Mouse (Mus musculus) lung, embryonic 14.5 days (tissue): ENCODE data around the gene P3h2. TPM values are rescaled to one million over a fixed set of nuclear protein-coding genes. Genes with fewer than 3 reads are reported as not detected.

Experiments used
- ATAC-seq: fragments of 200-750 bp; cut with Nextera tagmentation; 2 replicates; pipeline ENCODE4 v1.8.0; 2017; ENCODE audit warnings: mild to moderate bottlenecking, moderate TSS enrichment, moderate library complexity; ENCODE audit not compliant: insufficient read depth
- DNase-seq: peaks from one replicate; pipeline ENCODE4 v3.0.0-alpha.2; 2015
- H3K27ac ChIP-seq: fragments of 300-500 bp; sonication (generic); 2 replicates; pipeline ENCODE4 v1.5.1; 2014; ENCODE audit warnings: low read depth, mild to moderate bottlenecking, moderate library complexity
- H3K27me3 ChIP-seq: fragments of 300-500 bp; sonication (generic); 2 replicates; pipeline ENCODE4 v1.6.1; 2014; ENCODE audit warnings: low read length, control low read depth; ENCODE audit not compliant: insufficient read depth
- H3K36me3 ChIP-seq: fragments of 300-500 bp; sonication (generic); 2 replicates; pipeline ENCODE4 v1.6.1; 2014; ENCODE audit warnings: control low read depth; ENCODE audit not compliant: insufficient read depth
- H3K4me1 ChIP-seq: fragments of 300-500 bp; sonication (generic); 2 replicates; pipeline ENCODE4 v1.6.1; 2014; ENCODE audit warnings: antibody characterized with exemption, control low read depth; ENCODE audit not compliant: insufficient read depth
- H3K4me2 ChIP-seq: fragments of 300-500 bp; sonication (generic); 2 replicates; pipeline ENCODE4 v1.6.1; 2014; ENCODE audit warnings: mild to moderate bottlenecking
- H3K4me3 ChIP-seq: fragments of 300-500 bp; sonication (generic); 2 replicates; pipeline ENCODE4 v1.5.1; 2014; ENCODE audit warnings: low read depth, low read length
- H3K9ac ChIP-seq: fragments of 300-500 bp; sonication (generic); 2 replicates; pipeline ENCODE4 v1.6.1; 2014
- H3K9me3 ChIP-seq: fragments of 300-500 bp; sonication (generic); 2 replicates; pipeline ENCODE4 v1.6.1; 2016; ENCODE audit warnings: low read depth, low read length, control low read depth
- CTCF ChIP-seq: IDR thresholded peaks from 2 replicates; pipeline ENCODE4 v1.5.1; 2016; ENCODE audit warnings: antibody characterized with exemption, low read depth
- WGBS: fragments of 180-500 bp; shearing (Covaris S2); extraction: QIAGEN DNeasy Blood & Tissue Kit; methylation state at CpG from one replicate; pipeline ENCODE4 v1.1.7; 2014; 5-methylcytosine and 5-hydroxymethylcytosine counted together
- polyA plus RNA-seq: library from polyadenylated mRNA; unstranded; fragments of >200 nt; fragmentation: Nextera tagmentation; extraction: Ambion mirVana; gene quantifications from 2 replicates; pipeline ENCODE4 v1.2.1, GENCODE M21; 2014

P3h2 gene
- polyA plus RNA-seq, 1 experiment from 2014 or later, result 9.1 TPM

DNA sequence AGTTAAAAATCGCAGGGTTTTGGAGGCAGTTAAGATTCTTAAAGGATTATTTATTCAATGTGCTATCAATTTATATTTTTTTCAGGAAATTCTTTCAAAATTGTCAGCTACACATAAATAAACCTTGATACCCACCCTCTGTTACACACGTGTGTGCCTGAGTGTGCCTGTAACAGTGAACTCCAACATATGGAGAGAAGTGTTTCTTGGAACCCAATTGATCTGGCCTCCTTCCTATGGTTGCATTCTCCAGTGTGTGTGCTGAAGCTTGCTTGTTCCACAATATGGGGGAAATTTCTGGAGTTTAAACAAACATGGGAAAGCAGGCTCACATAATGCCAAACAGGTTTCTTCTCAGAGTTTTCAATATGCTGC is 63.7 kb downstream of the P3h2 start:
- no peak for TF ChIP-seq CTCF
- Histone ChIP-seq H3K36me3 (no peaks in the 10 kb centered on the region), H3K4me3 (no peak overlapping the region), H3K9me3 (no peaks in the 10 kb centered on the region), H3K4me2 (peak overlapping the region; percentile 38; the same call in 1 of the 2 replicates), H3K27ac (peak overlapping the region; percentile 73), H3K4me1 (peaks cover 16% of the 10 kb centered on the region), H3K9ac (no peak overlapping the region), H3K27me3 (no peaks in the 10 kb centered on the region)
- WGBS, result 21% methylated on average over 2 of the region's 2 CpGs
- ATAC-seq, result peak; percentile 75
- DNase-seq, result no peak

DNA sequence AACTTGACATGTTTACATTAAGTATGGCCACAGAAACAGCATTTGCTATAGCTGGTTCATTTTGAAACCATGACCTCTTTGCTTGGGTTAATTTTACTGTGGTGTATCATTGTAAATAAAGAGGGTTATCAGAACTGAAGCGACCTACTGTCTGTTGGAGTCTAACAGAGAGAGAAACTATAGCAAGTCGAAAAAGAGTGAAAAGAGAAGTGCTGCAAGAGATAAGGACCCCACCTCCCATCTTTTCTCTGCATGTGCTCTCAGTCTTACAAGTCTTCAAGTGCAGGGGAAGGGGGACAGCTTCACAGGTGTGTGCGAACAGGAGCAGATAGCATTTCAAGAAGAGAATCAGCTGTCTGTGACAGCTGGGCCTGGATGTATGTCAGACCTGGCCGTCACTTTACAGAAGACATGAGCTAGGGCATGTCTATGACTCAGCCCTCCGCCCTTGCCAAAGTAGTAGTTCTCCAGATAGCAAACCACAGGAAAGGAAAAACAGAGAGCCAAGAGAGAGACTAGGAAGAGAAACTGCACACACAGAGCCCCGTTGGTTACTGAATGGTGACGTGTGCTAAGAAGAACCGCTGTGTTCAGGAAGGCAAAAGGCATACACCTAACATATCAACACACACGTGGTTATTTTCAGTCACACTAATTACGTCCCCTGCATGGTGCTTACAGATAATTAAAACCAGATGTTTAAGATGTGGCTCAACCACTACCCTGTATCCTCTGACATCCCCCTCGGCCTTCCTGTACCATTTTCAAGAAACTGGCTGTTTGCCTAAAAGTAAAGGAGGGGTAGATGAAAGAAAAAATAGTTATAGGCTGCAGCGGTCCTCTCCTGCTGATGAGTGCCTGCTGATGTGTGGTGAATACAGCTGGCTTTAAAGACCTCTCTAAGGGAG is 64.3 kb downstream of the P3h2 start:
- TF ChIP-seq CTCF, result no peak
- Histone ChIP-seq H3K27me3 (no peaks in the 10 kb centered on the region), H3K9me3 (no peaks in the 10 kb centered on the region), H3K36me3 (no peaks in the 10 kb centered on the region), H3K27ac (peak overlapping the region; percentile 73), H3K9ac (no peak overlapping the region), H3K4me3 (no peak overlapping the region), H3K4me1 (peaks cover 16% of the 10 kb centered on the region), H3K4me2 (peak overlapping the region; percentile 38)
- peak; percentile 92 for ATAC-seq
- DNase-seq, result peak; percentile 82
- WGBS, result 23% methylated on average over 12 of the region's 12 CpGs

DNA sequence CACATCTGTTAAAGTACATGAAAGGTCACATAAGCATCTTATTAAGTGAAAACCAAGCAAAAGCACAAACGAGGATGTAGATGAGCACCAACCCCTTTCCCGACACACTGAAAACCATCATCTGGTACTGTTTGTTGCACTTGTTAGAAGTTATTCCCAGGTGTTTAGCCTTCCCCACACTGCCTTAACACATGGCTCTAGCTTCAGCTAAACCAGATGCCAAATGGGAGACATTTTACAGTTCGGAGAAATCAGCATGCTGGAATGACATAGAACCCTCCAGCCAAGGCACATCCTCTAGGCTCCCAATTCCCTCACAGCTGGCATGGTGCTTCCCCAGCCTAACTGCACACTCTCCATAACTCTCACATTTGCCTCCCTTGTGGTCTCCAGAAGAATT is 66.3 kb downstream of the P3h2 start:
- ATAC-seq (no peak), DNase-seq (no peak)
- Histone ChIP-seq H3K27ac (no peak overlapping the region), H3K36me3 (no peaks in the 10 kb centered on the region), H3K9ac (no peak overlapping the region), H3K4me2 (no peak overlapping the region), H3K4me3 (no peak overlapping the region), H3K27me3 (no peaks in the 10 kb centered on the region), H3K4me1 (peaks cover 16% of the 10 kb centered on the region), H3K9me3 (no peaks in the 10 kb centered on the region)
- WGBS, result 59% methylated on average over 3 of the region's 3 CpGs
- TF ChIP-seq CTCF, result no peak

DNA sequence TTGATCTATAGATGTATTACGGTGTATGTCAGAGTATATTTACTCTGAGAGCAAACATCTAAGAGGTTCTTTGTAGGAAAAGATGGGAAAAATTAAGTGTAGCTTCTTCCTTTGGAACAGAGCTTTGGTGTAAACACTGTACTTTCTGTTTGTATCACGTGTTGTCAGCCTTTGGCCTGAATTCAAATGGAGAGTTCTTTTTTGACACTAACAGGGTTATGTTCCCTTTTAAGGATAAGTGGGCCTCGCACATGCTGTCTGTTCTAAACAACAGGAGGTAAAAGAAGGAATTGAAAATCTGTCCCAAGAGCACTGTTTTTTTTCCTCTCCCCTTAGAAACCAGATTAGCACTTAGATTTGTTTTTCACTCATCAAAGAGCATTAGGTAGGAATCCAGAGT is 70.1 kb downstream of the P3h2 start:
- 28% methylated on average over 3 of the region's 3 CpGs for WGBS
- Histone ChIP-seq H3K36me3 (no peaks in the 10 kb centered on the region), H3K9me3 (no peaks in the 10 kb centered on the region), H3K27me3 (no peaks in the 10 kb centered on the region), H3K4me3 (no peak overlapping the region), H3K4me1 (peaks cover 1% of the 10 kb centered on the region; the same call in 1 of the 2 replicates), H3K9ac (no peak overlapping the region), H3K4me2 (no peak overlapping the region), H3K27ac (peak overlapping the region; percentile 77)
- ATAC-seq (peak; percentile 80), DNase-seq (peak; percentile 82)
- TF ChIP-seq CTCF, result no peak

DNA sequence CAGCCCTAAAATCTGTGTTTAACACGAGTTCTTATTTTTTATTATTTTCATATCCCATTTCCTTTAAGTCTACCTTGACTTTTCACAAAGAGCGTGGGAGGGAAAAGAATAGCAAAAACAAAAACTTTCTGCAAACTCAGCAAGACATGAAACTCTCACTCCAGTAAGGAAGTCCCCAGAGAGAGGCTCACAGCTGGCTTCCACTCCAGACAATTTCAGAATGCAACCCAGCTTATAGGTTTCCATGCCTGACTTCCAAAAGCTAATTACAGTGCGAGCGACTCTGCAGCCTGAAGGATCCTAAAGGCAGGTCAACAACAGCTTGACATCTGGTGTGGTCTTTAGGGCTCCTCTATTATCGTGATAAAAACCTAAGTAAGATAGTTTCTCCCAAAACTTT is 70.5 kb downstream of the P3h2 start:
- Histone ChIP-seq H3K4me1 (no peaks in the 10 kb centered on the region), H3K9me3 (no peaks in the 10 kb centered on the region), H3K9ac (no peak overlapping the region), H3K27me3 (no peaks in the 10 kb centered on the region), H3K36me3 (no peaks in the 10 kb centered on the region), H3K27ac (peak overlapping the region; percentile 77), H3K4me2 (no peak overlapping the region), H3K4me3 (no peak overlapping the region)
- WGBS, result 39% methylated on average over 5 of the region's 5 CpGs
- DNase-seq (peak; percentile 63), ATAC-seq (peak; percentile 67)
- TF ChIP-seq CTCF, result no peak

DNA sequence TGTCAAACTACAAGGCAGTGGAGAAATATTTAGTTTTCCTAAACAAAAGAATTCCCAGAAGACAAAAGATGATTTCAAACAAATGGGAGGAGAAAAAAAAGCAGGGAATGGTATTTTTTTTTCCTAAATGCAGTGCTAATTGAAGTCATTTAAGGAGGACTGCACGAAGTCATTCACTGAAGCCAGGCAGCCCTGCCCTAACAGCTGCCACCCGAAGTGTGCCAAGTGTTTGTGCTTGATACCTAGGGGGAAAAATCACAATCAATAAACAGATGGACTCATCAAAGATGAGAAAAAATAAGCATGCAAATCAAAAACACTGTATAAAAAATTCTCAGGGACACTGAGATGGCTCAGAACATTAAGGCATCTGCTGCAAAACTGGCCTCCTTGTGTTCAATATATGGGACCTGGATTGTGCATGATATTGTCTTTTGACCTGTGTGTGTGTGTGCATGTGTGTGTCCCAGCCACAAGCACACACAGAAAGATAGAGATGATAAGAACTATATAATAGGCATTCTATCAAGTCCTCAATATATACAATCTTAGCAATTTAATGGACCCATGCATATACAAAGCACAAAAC is 76.1 kb downstream of the P3h2 start:
- Histone ChIP-seq H3K4me3 (no peak overlapping the region), H3K9ac (no peak overlapping the region), H3K4me2 (no peak overlapping the region), H3K27me3 (no peaks in the 10 kb centered on the region), H3K9me3 (no peaks in the 10 kb centered on the region), H3K36me3 (no peaks in the 10 kb centered on the region), H3K4me1 (peaks cover 3% of the 10 kb centered on the region; the same call in 1 of the 2 replicates), H3K27ac (no peak overlapping the region)
- DNase-seq (no peak), ATAC-seq (no peak)
- no peak for TF ChIP-seq CTCF
- 41% methylated on average over 2 of the region's 2 CpGs for WGBS

DNA sequence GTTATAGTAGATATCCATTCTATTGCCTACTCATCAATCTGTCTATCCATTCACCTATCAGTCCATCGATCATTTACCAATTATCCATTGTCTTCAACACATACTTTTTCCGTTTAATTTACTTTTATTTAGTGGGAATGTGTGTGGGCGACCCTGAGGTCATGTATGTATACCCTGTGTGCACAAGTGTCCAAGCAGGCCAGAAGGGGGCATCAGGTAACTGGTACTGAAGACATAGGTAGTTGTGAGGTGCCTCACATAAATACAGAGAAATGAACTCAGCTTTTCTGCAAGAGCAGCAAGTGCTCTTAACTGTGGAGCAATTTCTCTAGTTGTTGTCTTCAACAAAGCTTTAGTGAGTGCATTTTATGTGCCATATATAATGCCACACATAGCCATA is 79.2 kb downstream of the P3h2 start:
- no peak for ATAC-seq
- no peaks in the 10 kb centered on the region for H3K27me3 ChIP-seq
- peaks cover 3% of the 10 kb centered on the region; the same call in 1 of the 2 replicates for H3K4me1 ChIP-seq
- WGBS, result 60% methylated on average over 3 of the region's 3 CpGs
- no peak overlapping the region for H3K4me3 ChIP-seq
- no peak overlapping the region for H3K27ac ChIP-seq
- H3K9ac ChIP-seq, result no peak overlapping the region
- H3K9me3 ChIP-seq, result no peaks in the 10 kb centered on the region
- H3K4me2 ChIP-seq, result no peak overlapping the region
- DNase-seq, result no peak
- TF ChIP-seq CTCF, result peak; percentile 46
- no peaks in the 10 kb centered on the region for H3K36me3 ChIP-seq
